Mouse (Mus musculus): ENCODE measurements around the gene Sdha. TPM values are rescaled to one million over a fixed set of nuclear protein-coding genes. Genes with fewer than 3 reads are reported as not detected.

Sdha gene
- total RNA-seq (2021), result 100 to 1,000 TPM; 334 to 341 TPM
- long read RNA-seq, experiment 1, transcript Sdha-201 (15 exons, 2,900 nt), result major isoform, 485 of 545 reads
- long read RNA-seq, experiment 1, partial matches to known transcripts, result 30 of 545 reads
- long read RNA-seq, experiment 1, other reads (novel, unspliced or antisense), result 29 of 545 reads
- long read RNA-seq, experiment 2, transcript Sdha-201 (15 exons, 2,900 nt), result major isoform, 413 of 462 reads
- long read RNA-seq, experiment 2, partial matches to known transcripts, result 20 of 462 reads
- long read RNA-seq, experiment 2, other reads (novel, unspliced or antisense), result 25 of 462 reads

- intact Hi-C loops (cut with DNase I), result loop anchor here (10.0 kb wide), 1 partner anchor 185 kb away; no protein-coding TSS in a partner anchor
- DNase-seq (ENCODE audit: extremely low spot score in 1 of 2, low spot score in 2 of 2), result peak; percentile 95 to 97
- peak within 1 kb of the TSS; percentile 96 for H3K27ac ChIP-seq
- H3K4me3 ChIP-seq, result peak within 1 kb of the TSS; percentile 77
- TF ChIP-seq CTCF (IDR thresholded peaks at IDR 0.05), result peak; percentile 10
Measured at GRCm38 (mm10) chr13:74349566-74350434, at the start of gene Sdha, which contains the start of gene Ccdc127. Sdha (minus strand) TSS chr13:74350280. Ccdc127 (plus strand) TSS chr13:74350309.

DNA sequence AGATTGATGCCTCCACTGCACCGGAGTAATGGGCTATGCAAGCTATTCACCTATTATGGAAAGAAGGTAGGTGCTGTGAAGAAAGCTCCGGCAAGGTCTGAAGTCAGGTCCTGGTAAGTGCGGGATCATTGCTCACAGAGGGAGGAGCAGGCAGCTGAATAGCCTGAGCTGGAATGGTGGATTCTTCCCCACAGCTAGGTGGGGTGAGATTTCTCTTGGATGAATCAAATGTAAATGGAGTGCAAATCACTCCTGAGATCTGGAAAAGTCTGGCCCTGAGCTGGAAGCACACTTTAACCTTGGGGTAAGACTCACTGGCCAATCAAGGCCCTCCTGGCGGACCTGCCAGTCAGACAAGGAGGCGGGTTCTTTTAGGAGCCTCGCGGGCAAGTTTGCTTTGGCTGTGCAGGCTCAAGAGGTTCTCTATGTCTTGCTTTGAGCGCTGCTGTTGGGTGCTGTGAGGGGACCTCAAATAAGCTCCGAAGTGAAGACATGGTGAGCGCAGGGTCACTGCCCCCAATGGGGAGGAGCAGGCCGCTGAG lies 49.3 kb upstream of the Sdha start, which contains the start of gene Ftl1-ps1:
Ftl1-ps1 (plus strand) TSS at position 397 of the 542 bp plus-strand sequence.
- intact Hi-C loops (cut with DNase I), result no loop called here
- TF ChIP-seq CTCF (IDR thresholded peaks at IDR 0.05), result no peak
- H3K4me3 ChIP-seq, result no peak within 1 kb of the TSS
- no peak within 1 kb of the TSS for H3K27ac ChIP-seq
- DNase-seq (ENCODE audit: extremely low spot score in 1 of 2, low spot score in 2 of 2), result no peak

DNA sequence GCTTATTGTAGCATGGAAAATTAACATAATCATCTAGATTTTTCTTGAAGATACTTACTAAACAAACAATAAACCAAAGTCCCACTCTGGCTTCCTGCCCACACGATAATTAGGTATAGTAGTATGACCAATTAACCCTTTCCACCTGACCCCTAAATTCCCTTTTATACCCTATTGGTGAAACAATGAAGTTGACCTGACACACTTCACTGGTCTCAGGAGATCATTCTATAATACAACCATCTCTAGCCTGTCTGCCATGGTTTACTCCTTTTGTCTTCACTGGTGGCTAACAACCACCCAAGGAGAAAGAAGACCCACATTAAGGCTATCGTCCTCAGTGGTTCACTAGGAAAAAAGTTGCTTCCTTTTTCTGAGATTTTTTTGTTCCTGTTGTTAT lies 41.1 kb upstream of the Sdha start:
- intact Hi-C loops (cut with DNase I), result loop anchor here (2.0 kb wide), 1 partner anchor 72 kb away; no protein-coding TSS in a partner anchor
- no peak for TF ChIP-seq CTCF (IDR thresholded peaks at IDR 0.05)
- Histone ChIP-seq H3K4me3 (peak overlapping the region; percentile 90; the same call in 1 of the 2 replicates), H3K27ac (no peak overlapping the region)
- DNase-seq (ENCODE audit: extremely low spot score in 1 of 2, low spot score in 2 of 2), result no peak

DNA sequence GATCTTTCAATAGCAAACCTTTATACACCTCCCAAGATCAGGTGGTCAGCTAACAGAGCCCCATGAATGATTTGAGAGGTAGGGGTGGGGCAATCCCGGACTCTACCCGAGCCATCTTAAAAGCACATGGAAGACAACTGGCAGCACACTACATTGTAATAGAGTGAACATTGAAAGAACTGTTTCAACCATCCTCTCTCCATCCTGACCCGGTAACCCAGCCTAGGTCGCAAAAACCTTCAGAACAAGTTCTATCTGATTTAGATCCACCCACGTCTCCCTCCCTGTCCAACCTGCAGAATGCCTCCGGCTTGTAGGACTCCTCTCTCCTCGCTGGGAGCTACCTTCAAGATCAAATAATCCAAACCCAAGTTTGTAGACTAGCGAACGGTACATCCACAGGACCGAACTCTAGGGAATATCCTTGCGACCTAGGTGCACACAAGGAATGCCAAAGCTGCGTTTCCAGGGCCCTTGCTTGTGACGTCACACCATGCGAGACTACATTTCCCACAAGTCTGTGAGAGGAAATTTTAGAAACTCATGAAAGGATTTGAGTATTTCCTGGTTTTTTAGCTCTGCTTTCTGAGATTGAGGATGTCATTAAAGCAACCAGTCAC lies 40.4 kb upstream of the Sdha start, which contains the start of gene Zfp72:
Zfp72 (minus strand) TSS at position 466 of the 620 bp plus-strand sequence.
- no peak for TF ChIP-seq CTCF (IDR thresholded peaks at IDR 0.05)
- intact Hi-C loops (cut with DNase I), result loop anchor here (2.0 kb wide), 1 partner anchor 72 kb away; no protein-coding TSS in a partner anchor

GRCm38 (mm10) chr13:74389730-74390129 lies 39.6 kb upstream of the Sdha start:
- Histone ChIP-seq H3K4me3 (peak overlapping the region; percentile 90), H3K27ac (no peak overlapping the region)
- intact Hi-C loops (cut with DNase I), result loop anchor here (2.0 kb wide), 1 partner anchor 73 kb away; no protein-coding TSS in a partner anchor
- DNase-seq (ENCODE audit: extremely low spot score in 1 of 2, low spot score in 2 of 2), result no peak
- TF ChIP-seq CTCF (IDR thresholded peaks at IDR 0.05), result peak; percentile 47

More for the DNA sequence above, 40.4 kb upstream of the Sdha start, which contains the start of gene Zfp72:
- Histone ChIP-seq H3K4me3 (peak within 1 kb of the TSS; percentile 90), H3K27ac (peak within 1 kb of the TSS; percentile 79)
- DNase-seq (ENCODE audit: extremely low spot score in 1 of 2, low spot score in 2 of 2), result peak; percentile 75 to 78

DNA sequence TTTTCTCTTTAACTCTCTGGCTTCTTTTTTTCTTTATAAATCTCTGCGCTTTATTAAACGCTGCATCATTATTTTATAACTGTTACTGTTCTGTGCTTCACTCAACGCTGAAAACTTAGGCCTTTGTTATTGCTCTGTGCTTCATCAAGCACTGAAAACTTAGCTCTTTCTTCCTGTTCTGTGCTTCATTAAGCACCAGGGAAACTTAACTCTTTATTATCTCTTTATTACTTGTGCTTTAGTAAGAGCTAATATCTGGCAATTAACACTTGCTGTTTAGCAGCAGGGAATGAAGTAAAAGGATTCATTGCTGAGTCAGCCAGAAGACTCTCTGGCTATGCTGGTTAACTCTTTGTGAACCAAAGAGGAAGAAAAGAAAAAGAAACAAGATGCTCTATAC lies 32.2 kb upstream of the Sdha start:
- H3K4me3 ChIP-seq, result no peak overlapping the region
- no peak overlapping the region for H3K27ac ChIP-seq
- no peak for TF ChIP-seq CTCF (IDR thresholded peaks at IDR 0.05)
- DNase-seq (ENCODE audit: extremely low spot score in 1 of 2, low spot score in 2 of 2), result no peak
- intact Hi-C loops (cut with DNase I), result no loop called here

DNA sequence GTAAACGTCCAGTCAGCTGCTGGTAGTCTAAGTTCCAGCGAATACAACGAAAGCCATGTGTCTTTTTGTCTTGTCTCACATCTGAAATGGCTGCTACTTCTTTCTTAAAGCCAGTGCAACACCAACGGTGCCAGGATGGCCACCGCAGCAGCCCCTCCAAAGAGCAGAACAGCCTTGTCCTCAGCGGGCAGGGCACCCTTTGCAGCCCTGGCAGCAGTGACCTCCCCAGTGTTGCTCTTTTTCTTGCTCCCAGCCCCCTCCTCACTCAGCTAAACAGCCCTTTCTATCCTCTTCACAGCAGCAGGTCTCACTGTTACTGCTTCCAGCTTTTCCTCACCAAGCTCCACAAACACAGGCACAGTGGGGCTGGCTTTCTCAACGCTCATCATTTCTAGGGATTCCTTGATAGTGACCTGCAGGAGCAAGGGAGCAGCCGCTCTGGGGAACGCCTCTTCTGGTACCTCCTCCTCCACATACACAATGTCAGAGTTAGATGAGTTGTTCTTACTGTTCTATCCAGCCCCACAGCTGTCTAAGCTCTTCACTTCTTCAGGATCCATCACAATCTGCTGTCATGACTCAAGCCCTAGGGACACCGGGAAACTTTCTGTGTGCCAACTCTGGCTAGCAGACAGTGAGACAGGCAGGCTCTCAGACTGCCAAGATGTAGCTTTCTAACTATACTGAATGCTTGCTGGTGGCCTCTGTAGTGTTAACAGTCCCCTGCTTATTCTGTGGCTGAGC lies 31.6 kb upstream of the Sdha start:
- Histone ChIP-seq H3K27ac (no peak overlapping the region), H3K4me3 (no peak overlapping the region)
- DNase-seq (ENCODE audit: extremely low spot score in 1 of 2, low spot score in 2 of 2), result no peak
- intact Hi-C loops (cut with DNase I), result no loop called here
- TF ChIP-seq CTCF (IDR thresholded peaks at IDR 0.05), result no peak

DNA sequence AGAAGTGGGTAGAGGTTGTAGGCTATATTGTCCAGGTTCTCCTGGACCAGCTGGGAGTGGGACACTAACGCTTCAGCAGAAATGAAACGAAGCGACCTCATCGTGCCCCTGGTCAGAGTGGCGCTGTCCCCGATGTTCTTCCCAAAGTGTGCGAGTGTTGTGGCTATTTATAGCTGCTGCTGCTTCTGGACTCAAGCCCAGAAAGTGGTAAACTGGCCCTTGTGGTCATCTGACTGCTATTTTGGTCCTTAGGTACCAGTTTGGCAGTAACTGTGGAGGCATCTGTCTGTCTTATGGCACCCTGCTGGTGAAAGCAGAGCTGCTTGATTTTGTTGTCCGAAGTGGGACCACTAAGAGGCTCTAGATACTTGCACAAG lies 13.8 kb upstream of the Sdha start, which contains the start of gene Lrrc14b:
Lrrc14b (minus strand) TSS at position 147 of the 377 bp plus-strand sequence.
- no peak for DNase-seq (ENCODE audit: extremely low spot score in 1 of 2, low spot score in 2 of 2)
- intact Hi-C loops (cut with DNase I), result no loop called here
- no peak; the same call in 1 of the 2 replicates for TF ChIP-seq CTCF (IDR thresholded peaks at IDR 0.05)
- Histone ChIP-seq H3K4me3 (no peak within 1 kb of the TSS), H3K27ac (peak within 1 kb of the TSS; percentile 19; the same call in 1 of the 2 replicates)

- Histone ChIP-seq H3K4me3 (no peak overlapping the region), H3K27ac (peak overlapping the region; percentile 19; the same call in 1 of the 2 replicates)
- intact Hi-C loops (cut with DNase I), result no loop called here
- no peak for TF ChIP-seq CTCF (IDR thresholded peaks at IDR 0.05)
- no peak for DNase-seq (ENCODE audit: extremely low spot score in 1 of 2, low spot score in 2 of 2)
Measured at GRCm38 (mm10) chr13:74363176-74363858, 13.2 kb upstream of the Sdha start.

GRCm38 (mm10) chr13:74362218-74362617 lies 12.1 kb upstream of the Sdha start:
- H3K27ac ChIP-seq, result no peak overlapping the region
- DNase-seq (ENCODE audit: extremely low spot score in 1 of 2, low spot score in 2 of 2), result no peak
- no peak overlapping the region for H3K4me3 ChIP-seq
- intact Hi-C loops (cut with DNase I), result no loop called here
- TF ChIP-seq CTCF (IDR thresholded peaks at IDR 0.05), result no peak

Data from left cerebral cortex, adult 2 months (tissue).